Mouse (Mus musculus): ENCODE results near the gene Eci2. TPM values are rescaled to one million over a fixed set of nuclear protein-coding genes. Genes with fewer than 3 reads are reported as not detected.

The Eci2 gene
- 141 and 143 TPM in 2 replicates for polyA plus RNA-seq (2014; fragmentation: Nextera tagmentation; extraction: Ambion mirVana)

- H3K4me3 ChIP-seq (ENCODE audit: low read depth, low read length): no peak within 1 kb of the TSS
- no peaks in the 10 kb centered on the region for H3K4me1 ChIP-seq (ENCODE audit: control insufficient read depth, insufficient read depth, low read length)
- no peak within 1 kb of the TSS for H3K4me2 ChIP-seq (ENCODE audit: low read depth, severe bottlenecking)
- no peak within 1 kb of the TSS for H3K27ac ChIP-seq (replicated peaks; ENCODE audit: low read depth, low read length)
- peak; percentile 47 for DNase-seq (ENCODE audit: low spot score)
- no peaks in the 10 kb centered on the region for H3K36me3 ChIP-seq (ENCODE audit: control insufficient read depth, insufficient read depth, low read length)
- 6% methylated on average over 6 of the region's 6 CpGs for WGBS
- no peak for ATAC-seq (ENCODE audit: insufficient number of reproducible peaks, low FRiP score, low TSS enrichment, low read depth)
- no peaks in the 10 kb centered on the region for H3K27me3 ChIP-seq (ENCODE audit: control insufficient read depth, insufficient read depth, low read length)
- H3K9ac ChIP-seq (ENCODE audit: low read length): no peak within 1 kb of the TSS
- no peaks in the 10 kb centered on the region for H3K9me3 ChIP-seq (ENCODE audit: control insufficient read depth, low read length)
Observed at GRCm38 (mm10) chr13:35026879-35027278, at the start of gene Eci2. Gene Eci2, minus strand, starts transcription at chr13:35027096.

- Histone ChIP-seq H3K9me3 (ENCODE audit: control insufficient read depth, low read length) (no peaks in the 10 kb centered on the region), H3K27ac (replicated peaks; ENCODE audit: low read depth, low read length) (no peak overlapping the region), H3K36me3 (ENCODE audit: control insufficient read depth, insufficient read depth, low read length) (no peaks in the 10 kb centered on the region), H3K27me3 (ENCODE audit: control insufficient read depth, insufficient read depth, low read length) (no peaks in the 10 kb centered on the region), H3K4me1 (ENCODE audit: control insufficient read depth, insufficient read depth, low read length) (no peaks in the 10 kb centered on the region), H3K4me2 (ENCODE audit: low read depth, severe bottlenecking) (no peak overlapping the region), H3K9ac (ENCODE audit: low read length) (no peak overlapping the region), H3K4me3 (ENCODE audit: low read depth, low read length) (no peak overlapping the region)
- DNase-seq (ENCODE audit: low spot score): no peak
- 49% methylated on average over 1 of the region's 1 CpGs for WGBS
- no peak for ATAC-seq (ENCODE audit: insufficient number of reproducible peaks, low FRiP score, low TSS enrichment, low read depth)
Observed at GRCm38 (mm10) chr13:35074862-35075261, 48.0 kb upstream of the Eci2 start.

- Histone ChIP-seq H3K9ac (ENCODE audit: low read length) (no peak overlapping the region), H3K4me1 (ENCODE audit: control insufficient read depth, insufficient read depth, low read length) (no peaks in the 10 kb centered on the region), H3K4me3 (ENCODE audit: low read depth, low read length) (no peak overlapping the region), H3K9me3 (ENCODE audit: control insufficient read depth, low read length) (no peaks in the 10 kb centered on the region), H3K27ac (replicated peaks; ENCODE audit: low read depth, low read length) (no peak overlapping the region), H3K27me3 (ENCODE audit: control insufficient read depth, insufficient read depth, low read length) (no peaks in the 10 kb centered on the region), H3K4me2 (ENCODE audit: low read depth, severe bottlenecking) (no peak overlapping the region), H3K36me3 (ENCODE audit: control insufficient read depth, insufficient read depth, low read length) (no peaks in the 10 kb centered on the region)
- DNase-seq (ENCODE audit: low spot score): no peak
- 63% methylated on average over 9 of the region's 9 CpGs for WGBS
- no peak for ATAC-seq (ENCODE audit: insufficient number of reproducible peaks, low FRiP score, low TSS enrichment, low read depth)
Observed at GRCm38 (mm10) chr13:35070485-35071472, 43.9 kb upstream of the Eci2 start.

- DNase-seq (ENCODE audit: low spot score): no peak
- no peaks in the 10 kb centered on the region for H3K4me1 ChIP-seq (ENCODE audit: control insufficient read depth, insufficient read depth, low read length)
- 72% methylated on average over 2 of the region's 2 CpGs for WGBS
Observed at GRCm38 (mm10) chr13:35067084-35067483, 40.2 kb upstream of the Eci2 start.

GRCm38 (mm10) chr13:35066033-35066432 lies 39.1 kb upstream of the Eci2 start:
- ATAC-seq (ENCODE audit: insufficient number of reproducible peaks, low FRiP score, low TSS enrichment, low read depth) (no peak), DNase-seq (ENCODE audit: low spot score) (no peak)
- H3K27me3 ChIP-seq (ENCODE audit: control insufficient read depth, insufficient read depth, low read length): no peaks in the 10 kb centered on the region
- no peak overlapping the region for H3K27ac ChIP-seq (replicated peaks; ENCODE audit: low read depth, low read length)
- H3K9me3 ChIP-seq (ENCODE audit: control insufficient read depth, low read length): no peaks in the 10 kb centered on the region
- WGBS: 51% methylated on average over 2 of the region's 2 CpGs
- H3K4me3 ChIP-seq (ENCODE audit: low read depth, low read length): no peak overlapping the region
- H3K4me1 ChIP-seq (ENCODE audit: control insufficient read depth, insufficient read depth, low read length): no peaks in the 10 kb centered on the region
- no peak overlapping the region for H3K9ac ChIP-seq (ENCODE audit: low read length)
- no peaks in the 10 kb centered on the region for H3K36me3 ChIP-seq (ENCODE audit: control insufficient read depth, insufficient read depth, low read length)
- H3K4me2 ChIP-seq (ENCODE audit: low read depth, severe bottlenecking): no peak overlapping the region

More at GRCm38 (mm10) chr13:35067084-35067483, 40.2 kb upstream of the Eci2 start:
- Histone ChIP-seq H3K27ac (replicated peaks; ENCODE audit: low read depth, low read length) (no peak overlapping the region), H3K9me3 (ENCODE audit: control insufficient read depth, low read length) (no peaks in the 10 kb centered on the region), H3K27me3 (ENCODE audit: control insufficient read depth, insufficient read depth, low read length) (no peaks in the 10 kb centered on the region), H3K4me3 (ENCODE audit: low read depth, low read length) (no peak overlapping the region), H3K9ac (ENCODE audit: low read length) (no peak overlapping the region), H3K36me3 (ENCODE audit: control insufficient read depth, insufficient read depth, low read length) (no peaks in the 10 kb centered on the region), H3K4me2 (ENCODE audit: low read depth, severe bottlenecking) (no peak overlapping the region)
- ATAC-seq (ENCODE audit: insufficient number of reproducible peaks, low FRiP score, low TSS enrichment, low read depth): no peak

GRCm38 (mm10) chr13:35064381-35064780 lies 37.5 kb upstream of the Eci2 start:
- no peak for ATAC-seq (ENCODE audit: insufficient number of reproducible peaks, low FRiP score, low TSS enrichment, low read depth)
- Histone ChIP-seq H3K36me3 (ENCODE audit: control insufficient read depth, insufficient read depth, low read length) (no peaks in the 10 kb centered on the region), H3K27ac (replicated peaks; ENCODE audit: low read depth, low read length) (no peak overlapping the region), H3K9me3 (ENCODE audit: control insufficient read depth, low read length) (no peaks in the 10 kb centered on the region), H3K4me1 (ENCODE audit: control insufficient read depth, insufficient read depth, low read length) (no peaks in the 10 kb centered on the region), H3K4me2 (ENCODE audit: low read depth, severe bottlenecking) (no peak overlapping the region), H3K9ac (ENCODE audit: low read length) (no peak overlapping the region), H3K4me3 (ENCODE audit: low read depth, low read length) (no peak overlapping the region), H3K27me3 (ENCODE audit: control insufficient read depth, insufficient read depth, low read length) (no peaks in the 10 kb centered on the region)
- WGBS: 57% methylated on average over 4 of the region's 4 CpGs
- no peak for DNase-seq (ENCODE audit: low spot score)

- no peaks in the 10 kb centered on the region for H3K27me3 ChIP-seq (ENCODE audit: control insufficient read depth, insufficient read depth, low read length)
- H3K9me3 ChIP-seq (ENCODE audit: control insufficient read depth, low read length): no peaks in the 10 kb centered on the region
- DNase-seq (ENCODE audit: low spot score) (no peak), ATAC-seq (ENCODE audit: insufficient number of reproducible peaks, low FRiP score, low TSS enrichment, low read depth) (no peak)
- H3K9ac ChIP-seq (ENCODE audit: low read length): no peak overlapping the region
- no peak overlapping the region for H3K4me2 ChIP-seq (ENCODE audit: low read depth, severe bottlenecking)
- no peak overlapping the region for H3K4me3 ChIP-seq (ENCODE audit: low read depth, low read length)
- no peak overlapping the region for H3K27ac ChIP-seq (replicated peaks; ENCODE audit: low read depth, low read length)
- no peaks in the 10 kb centered on the region for H3K4me1 ChIP-seq (ENCODE audit: control insufficient read depth, insufficient read depth, low read length)
- WGBS: 9% methylated on average over 5 of the region's 5 CpGs
- H3K36me3 ChIP-seq (ENCODE audit: control insufficient read depth, insufficient read depth, low read length): no peaks in the 10 kb centered on the region
Observed at GRCm38 (mm10) chr13:35058145-35058544, 31.2 kb upstream of the Eci2 start.

GRCm38 (mm10) chr13:35036486-35036885 lies 9.6 kb upstream of the Eci2 start:
- Histone ChIP-seq H3K4me3 (ENCODE audit: low read depth, low read length) (no peak overlapping the region), H3K27me3 (ENCODE audit: control insufficient read depth, insufficient read depth, low read length) (no peaks in the 10 kb centered on the region), H3K36me3 (ENCODE audit: control insufficient read depth, insufficient read depth, low read length) (no peaks in the 10 kb centered on the region), H3K4me2 (ENCODE audit: low read depth, severe bottlenecking) (no peak overlapping the region), H3K4me1 (ENCODE audit: control insufficient read depth, insufficient read depth, low read length) (no peaks in the 10 kb centered on the region), H3K9ac (ENCODE audit: low read length) (no peak overlapping the region), H3K9me3 (ENCODE audit: control insufficient read depth, low read length) (no peaks in the 10 kb centered on the region), H3K27ac (replicated peaks; ENCODE audit: low read depth, low read length) (no peak overlapping the region)
- DNase-seq (ENCODE audit: low spot score) (no peak), ATAC-seq (ENCODE audit: insufficient number of reproducible peaks, low FRiP score, low TSS enrichment, low read depth) (no peak)
- 78% methylated on average over 5 of the region's 5 CpGs for WGBS
